Mouse (Mus musculus) gastrocnemius, postnatal 36 days (tissue): ENCODE results near the gene Gp2. TPM values are rescaled to one million over a fixed set of nuclear protein-coding genes. Genes with fewer than 3 reads are reported as not detected.

Experiments used
- DNase-seq, 2 experiments: peaks; one replicate each; pipeline ENCODE4 v3.0.0; 2022
- intact Hi-C: fragments of 180-260 bp; cut with DNase I; formaldehyde crosslinking; loops from one replicate; pipeline ENCODE4 v1.15.1; 2025
- long read RNA-seq, 2 experiments: library from polyadenylated mRNA; stranded (forward); transcript quantifications; one replicate each; pipeline ENCODE4 v2.0.0; 2021
- total RNA-seq, 2 experiments: library from RNA; stranded (reverse); gene quantifications; 2 replicates each; pipeline ENCODE4 v1.2.3; 2021

Gp2 gene
- total RNA-seq, result not detected
- long read RNA-seq, experiment 1, result 0 reads
- long read RNA-seq, experiment 2, result 0 reads

DNA sequence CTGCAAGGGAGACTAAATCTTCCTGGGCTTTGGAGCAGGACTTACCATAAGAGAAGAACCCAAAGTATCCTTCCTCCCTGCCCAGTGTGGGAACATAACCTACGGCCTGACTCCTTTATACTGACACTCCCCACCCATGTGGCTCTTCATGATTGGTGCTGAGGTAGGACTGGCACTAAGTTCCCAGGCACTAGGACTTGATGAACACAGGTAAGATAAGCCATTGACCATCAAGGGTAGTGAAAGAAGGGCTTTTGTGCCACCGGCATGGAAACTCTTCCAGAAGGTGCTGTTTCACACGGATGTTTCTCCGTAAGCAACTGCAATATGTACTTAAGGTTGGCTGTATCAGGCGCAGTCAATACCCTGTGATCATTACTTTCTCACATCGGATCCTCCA is at the start of gene Gp2:
Gene Gp2 (minus strand): TSS at position 101 of the 400 bp plus-strand sequence.
- DNase-seq, result no peak
- intact Hi-C loops, result no loop called here

DNA sequence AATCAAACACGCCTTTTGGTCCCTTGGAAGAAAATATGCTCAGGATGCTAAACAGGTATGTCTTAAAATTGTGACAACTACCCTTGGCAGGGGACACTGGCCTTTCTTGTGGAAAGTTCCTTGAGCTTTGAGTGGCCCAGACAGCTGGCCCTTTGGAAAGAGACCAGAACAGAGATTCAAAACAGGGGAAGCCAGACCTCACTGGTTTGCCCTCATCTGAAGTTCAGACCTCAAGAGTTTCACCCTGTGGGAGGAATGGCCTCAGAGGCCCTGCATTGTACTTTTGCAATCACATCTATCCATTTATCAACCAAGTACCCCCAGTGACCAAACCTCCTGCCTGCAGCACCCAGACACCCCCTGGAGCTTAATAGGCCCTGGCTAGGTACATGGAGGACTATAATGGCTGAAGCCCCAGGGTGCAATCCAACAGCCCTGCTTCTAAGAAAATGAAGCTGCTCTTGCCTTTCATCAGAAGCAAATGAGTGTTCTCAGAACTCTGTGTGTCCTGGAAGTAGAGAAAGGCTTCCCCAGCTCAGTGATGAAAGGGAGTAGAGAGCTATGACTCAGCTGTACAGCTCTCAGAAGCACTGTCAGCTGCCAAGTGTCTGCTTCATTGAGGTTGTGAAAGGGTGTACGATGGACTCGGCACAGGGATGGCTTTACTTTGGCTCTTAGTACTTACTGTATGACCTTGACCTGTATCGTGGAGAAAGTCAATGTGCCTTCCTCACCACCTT is 31.1 kb upstream of the Gp2 start:
- no peak for DNase-seq
- intact Hi-C loops, result no loop called here

DNA sequence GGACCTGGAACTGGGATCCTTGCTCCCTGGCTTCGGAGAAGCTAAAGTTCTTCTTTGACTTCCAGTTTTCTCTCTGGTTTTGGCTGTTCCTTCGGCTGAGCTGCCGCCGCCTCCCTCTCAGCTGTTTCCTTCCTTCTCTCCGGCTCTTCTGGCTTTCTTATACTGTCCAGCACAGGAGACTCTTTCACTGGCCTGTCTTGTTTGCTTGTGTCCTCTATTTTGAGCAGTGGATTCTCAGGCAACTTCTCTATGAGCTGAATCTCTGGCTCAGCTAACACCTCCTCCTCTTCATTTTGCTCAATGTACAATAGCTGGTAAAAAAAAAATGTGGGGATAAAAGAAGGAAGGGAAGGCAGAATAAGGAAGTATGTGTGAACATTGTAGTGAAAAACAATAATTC is 27.6 kb upstream of the Gp2 start:
- no peak for DNase-seq
- intact Hi-C loops, result no loop called here

- intact Hi-C loops, result no loop called here
- no peak for DNase-seq
These were observed 25.1 kb upstream of the Gp2 start for GRCm38 (mm10) chr7:119484154-119484553.

DNA sequence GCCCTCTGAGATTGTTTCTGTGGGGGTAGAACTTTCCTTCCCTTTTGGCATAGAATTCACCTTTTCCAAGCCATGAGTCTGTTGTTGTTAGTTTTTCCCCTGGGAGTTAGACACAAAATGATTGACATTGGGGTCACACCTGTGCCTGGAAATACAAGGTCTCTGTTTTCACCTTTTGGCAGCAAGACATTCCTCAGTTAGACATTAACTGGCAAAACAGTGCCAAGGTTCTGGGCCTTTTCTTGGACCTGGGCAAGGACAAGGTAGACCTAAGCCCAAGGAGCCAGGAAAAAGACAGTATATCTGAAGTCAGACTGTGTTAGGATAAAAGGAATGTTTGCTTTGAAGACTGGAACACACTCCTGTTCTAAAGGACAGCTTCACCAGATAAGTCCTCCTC is 20.2 kb upstream of the Gp2 start, which contains the start of gene Umod:
Gene Umod (minus strand): TSS at position 27 of the 400 bp plus-strand sequence.
- DNase-seq, result no peak
- intact Hi-C loops, result no loop called here

DNA sequence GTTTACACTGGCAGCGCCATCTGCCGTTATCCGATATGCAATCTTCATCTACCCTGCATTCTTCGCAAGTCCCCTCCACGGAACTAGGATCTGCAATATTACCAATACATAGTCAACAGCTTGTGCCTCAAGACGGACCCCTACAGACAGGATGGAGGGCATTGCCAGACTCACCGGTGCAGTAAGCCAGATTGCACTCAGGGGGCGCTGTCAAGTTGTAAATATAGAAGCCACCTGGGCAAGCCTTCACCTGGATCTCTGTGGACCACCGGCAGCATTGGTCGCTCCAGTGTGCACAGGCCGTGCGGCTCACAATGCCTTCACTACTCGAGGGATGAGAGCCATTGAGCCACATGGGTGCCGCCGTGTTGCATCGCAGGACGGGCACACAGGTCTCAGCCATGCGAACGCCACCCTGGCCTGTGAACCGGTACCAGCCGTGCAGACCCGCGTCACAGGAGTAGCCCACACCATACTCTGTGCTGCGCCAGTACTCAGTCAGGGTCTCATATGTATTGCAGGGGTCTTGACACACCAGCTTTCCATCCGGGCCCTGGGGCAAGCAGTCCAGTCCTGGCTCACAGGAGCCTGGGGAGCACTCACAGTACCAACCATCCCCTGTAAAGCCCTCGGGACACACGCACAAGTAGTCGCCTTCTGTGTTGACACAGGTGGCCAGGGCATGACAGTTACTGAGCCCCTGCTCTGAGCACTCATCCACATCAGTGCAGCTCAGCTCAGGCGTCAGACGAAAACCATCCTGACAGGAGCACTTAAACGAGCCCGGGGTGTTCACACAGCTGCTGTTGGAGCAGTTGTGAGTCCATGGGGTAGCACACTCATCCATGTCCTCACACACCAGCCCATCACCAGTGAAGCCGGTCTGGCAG is 17.7 kb upstream of the Gp2 start:
- no peak for DNase-seq

DNA sequence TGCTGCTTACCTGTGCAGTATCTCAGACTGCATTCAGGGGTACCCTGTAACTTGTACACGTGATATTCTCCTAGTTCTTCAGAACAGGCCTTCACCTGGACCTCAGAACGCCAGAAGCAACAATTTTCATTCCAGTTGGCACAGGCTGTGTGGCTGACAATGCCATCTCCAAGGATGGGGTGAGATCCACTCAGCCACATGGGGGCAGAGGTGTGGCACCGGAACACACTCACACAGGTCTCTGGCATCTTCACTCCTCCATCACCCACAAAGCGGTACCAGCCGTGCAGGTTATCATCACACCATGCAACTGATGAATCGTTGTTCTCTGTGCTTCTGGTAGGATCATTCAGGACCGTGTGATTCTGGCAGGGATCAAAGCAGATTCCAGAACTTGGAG is 4.9 kb downstream of the Gp2 start:
- intact Hi-C loops, result no loop called here

More for the DNA sequence above, 17.7 kb upstream of the Gp2 start:
- intact Hi-C loops, result no loop called here

GRCm38 (mm10) chr7:119443849-119444248 is 15.2 kb downstream of the Gp2 start:
- intact Hi-C loops, result no loop called here
- DNase-seq, result no peak

More for the DNA sequence above, 4.9 kb downstream of the Gp2 start:
- DNase-seq, result no peak

- intact Hi-C loops, result no loop called here
These were observed 17.1 kb downstream of the Gp2 start for GRCm38 (mm10) chr7:119441938-119442337.

GRCm38 (mm10) chr7:119427180-119427616 is 31.9 kb downstream of the Gp2 start:
- intact Hi-C loops, result no loop called here
- DNase-seq, result no peak

More at GRCm38 (mm10) chr7:119441938-119442337, 17.1 kb downstream of the Gp2 start:
- DNase-seq, result no peak

- intact Hi-C loops, result no loop called here
- DNase-seq, result no peak
These were observed 38.4 kb downstream of the Gp2 start for GRCm38 (mm10) chr7:119420730-119421129.

DNA sequence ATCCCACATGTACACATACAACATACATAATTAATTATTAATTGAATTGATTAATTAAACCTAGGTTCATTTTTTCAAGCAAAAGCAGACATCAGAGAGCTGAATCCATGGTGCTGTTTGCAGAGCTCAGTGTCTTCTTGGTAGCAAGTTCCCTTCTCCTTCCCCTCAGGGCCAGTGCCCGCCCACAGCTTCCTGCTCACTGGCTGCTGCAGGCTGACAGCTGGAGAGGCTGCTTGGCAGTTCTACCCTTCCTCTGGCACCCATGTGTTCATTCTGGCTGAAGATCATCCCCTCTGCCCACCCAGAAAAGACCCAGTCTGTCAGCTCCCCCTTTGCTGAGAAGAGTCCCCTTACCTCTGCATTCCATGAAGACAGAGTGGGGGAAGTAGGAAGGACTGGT is 40.6 kb downstream of the Gp2 start:
- intact Hi-C loops, result no loop called here
- DNase-seq, result no peak

DNA sequence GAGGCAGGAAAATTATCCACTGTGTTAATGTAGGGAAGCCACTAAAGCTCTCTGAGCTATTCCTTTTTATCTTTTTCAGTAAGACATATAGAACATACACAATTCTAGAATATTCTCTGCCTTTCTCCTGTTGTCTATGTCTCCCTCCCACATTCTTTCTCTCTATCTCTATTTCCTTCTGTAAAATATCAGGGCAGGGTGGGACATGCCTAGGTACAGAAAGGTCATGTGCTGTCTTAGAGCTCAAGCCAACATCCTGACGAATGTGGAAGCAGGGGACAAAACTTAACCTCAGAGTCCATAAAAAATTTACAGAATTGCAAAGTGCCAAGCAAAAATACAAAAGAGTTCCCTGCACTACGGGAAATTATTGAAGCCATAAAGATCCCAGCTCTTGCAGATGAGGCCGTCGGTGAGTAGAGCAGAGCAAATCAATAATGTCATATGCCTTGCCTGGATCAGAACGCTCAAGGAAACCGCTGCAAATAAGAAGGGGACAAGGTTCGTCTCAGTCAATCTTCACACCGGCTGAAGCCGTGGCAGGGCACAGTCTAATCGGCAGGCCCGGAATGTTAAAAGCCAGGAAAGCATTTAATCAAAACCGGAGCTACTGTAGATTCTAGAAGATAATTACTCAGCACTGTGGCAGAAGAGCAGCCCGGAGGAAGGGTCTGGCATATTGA is 64.9 kb downstream of the Gp2 start:
- intact Hi-C loops, result no loop called here
- DNase-seq, result no peak

Other genes starting within 250 kb of the Gp2 start
- gene Umod, start 20.0 kb upstream of the Gp2 start, total RNA-seq, result not detected
- gene Acsm5, start 60.2 kb upstream of the Gp2 start, total RNA-seq, result under 1 TPM; 0.15 to 0.20 TPM
- gene Pdilt, start 64.2 kb upstream of the Gp2 start, total RNA-seq, result not detected
- gene Acsm2, start 95.1 kb upstream of the Gp2 start, total RNA-seq, result not detected
- gene Acsm1, start 147.7 kb upstream of the Gp2 start, total RNA-seq, result not detected
- not detected for gene Acsm4, start 230.7 kb upstream of the Gp2 start, total RNA-seq